Mouse (Mus musculus) CD4-positive, CD25-positive, alpha-beta regulatory T cell, adult 2 months (primary cell): Measurements from ENCODE around the gene Ptprk.

ENCODE experiments used
- DNase-seq: peaks from one replicate; pipeline ENCODE4 v3.0.0-alpha.2; 2012; ENCODE audit warnings: low read depth, low spot score

Ptprk gene

GRCm38 (mm10) chr10:28408980-28409379 is 334.4 kb downstream of the Ptprk start:
- no peak for DNase-seq

- no peak for DNase-seq
These were observed 340.2 kb downstream of the Ptprk start for GRCm38 (mm10) chr10:28414823-28415222.

- DNase-seq = no peak
These were observed 348.0 kb downstream of the Ptprk start for GRCm38 (mm10) chr10:28422622-28423021.

- no peak for DNase-seq
These were observed 350.8 kb downstream of the Ptprk start for GRCm38 (mm10) chr10:28425371-28425770.

- DNase-seq = no peak
These were observed 361.5 kb downstream of the Ptprk start for GRCm38 (mm10) chr10:28436084-28436483.

- no peak for DNase-seq
These were observed 375.2 kb downstream of the Ptprk start for GRCm38 (mm10) chr10:28449853-28450252.

GRCm38 (mm10) chr10:28450642-28451041 is 376.0 kb downstream of the Ptprk start:
- DNase-seq = no peak

GRCm38 (mm10) chr10:28458027-28458426 is 383.4 kb downstream of the Ptprk start:
- DNase-seq = no peak

GRCm38 (mm10) chr10:28459963-28460362 is 385.3 kb downstream of the Ptprk start:
- no peak for DNase-seq

- DNase-seq = no peak
These were observed 389.1 kb downstream of the Ptprk start for GRCm38 (mm10) chr10:28463706-28464105.

GRCm38 (mm10) chr10:28464766-28465548 is 390.3 kb downstream of the Ptprk start:
- DNase-seq = no peak

GRCm38 (mm10) chr10:28485574-28485973 is 411.0 kb downstream of the Ptprk start:
- peak; percentile 82 for DNase-seq

GRCm38 (mm10) chr10:28491006-28491405 is 416.4 kb downstream of the Ptprk start:
- DNase-seq = no peak

GRCm38 (mm10) chr10:28492206-28492605 is 417.6 kb downstream of the Ptprk start:
- DNase-seq = no peak

- DNase-seq = no peak
These were observed 418.2 kb downstream of the Ptprk start for GRCm38 (mm10) chr10:28492870-28493269.

- DNase-seq = no peak
These were observed 418.7 kb downstream of the Ptprk start for GRCm38 (mm10) chr10:28493271-28493861.

GRCm38 (mm10) chr10:28497791-28498190 is 423.2 kb downstream of the Ptprk start:
- no peak for DNase-seq

- no peak for DNase-seq
These were observed 423.9 kb downstream of the Ptprk start for GRCm38 (mm10) chr10:28498504-28498903.

GRCm38 (mm10) chr10:28513601-28514000 is 439.0 kb downstream of the Ptprk start:
- no peak for DNase-seq

- DNase-seq = peak; percentile 64
These were observed 441.5 kb downstream of the Ptprk start for GRCm38 (mm10) chr10:28516147-28516546.

- peak; percentile 33 for DNase-seq
These were observed 443.7 kb downstream of the Ptprk start for GRCm38 (mm10) chr10:28518297-28518696.

- DNase-seq = peak; percentile 46
These were observed 445.2 kb downstream of the Ptprk start for GRCm38 (mm10) chr10:28519861-28520260.
